Mouse (Mus musculus) heart, adult 8-10 months (tissue): ENCODE measurements at regions not wholly inside any gene's neighbourhood (a gene's known extent, or its start where the extent isn't known, plus 50 kb on each side); places are given as distances from the start of the nearest gene placed in this dataset.

Experiments used
- DNase-seq: peaks from one replicate; pipeline ENCODE4 v3.0.0; 2022; ENCODE audit warnings: low spot score

DNA sequence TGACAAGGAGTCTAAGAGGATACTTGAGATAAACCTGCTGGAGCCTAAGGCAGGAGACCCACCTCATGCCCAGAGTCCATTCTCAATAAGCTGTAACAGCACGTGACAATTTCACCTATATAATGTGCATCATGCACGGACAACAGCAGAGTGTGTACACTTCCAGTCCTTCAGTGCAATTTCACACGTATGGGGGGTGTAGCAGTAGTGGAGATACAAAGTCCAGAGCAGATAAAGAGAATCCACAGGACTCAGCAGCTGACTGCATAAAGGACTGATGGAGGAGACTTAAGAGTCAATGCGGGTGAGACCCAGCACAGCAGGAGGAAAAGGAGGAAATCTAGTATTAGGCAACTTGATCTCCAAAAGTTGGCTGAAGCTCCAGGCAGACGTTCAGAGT, 192.7 kb upstream of the Egln3 start:
- DNase-seq: no peak

DNA sequence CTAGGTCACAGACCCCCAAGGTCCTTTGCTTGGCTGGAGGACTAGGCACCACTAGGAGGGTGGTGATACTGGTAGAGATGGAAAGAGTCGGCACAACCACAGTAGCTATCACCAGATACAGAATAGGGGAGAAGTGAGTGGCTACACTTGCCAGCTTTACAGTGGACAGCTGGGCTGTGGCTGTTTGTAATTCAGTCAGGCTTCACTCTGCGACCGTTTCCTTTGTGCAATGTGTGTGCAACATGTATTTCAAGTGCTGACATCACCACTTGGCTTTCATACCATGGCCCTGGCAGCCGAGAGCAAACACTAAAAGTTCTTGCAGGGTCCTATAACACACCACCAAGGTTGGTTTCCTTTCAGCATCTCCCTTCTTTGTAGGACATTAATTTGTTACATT, 181.7 kb upstream of the Egln3 start:
- DNase-seq: no peak

DNA sequence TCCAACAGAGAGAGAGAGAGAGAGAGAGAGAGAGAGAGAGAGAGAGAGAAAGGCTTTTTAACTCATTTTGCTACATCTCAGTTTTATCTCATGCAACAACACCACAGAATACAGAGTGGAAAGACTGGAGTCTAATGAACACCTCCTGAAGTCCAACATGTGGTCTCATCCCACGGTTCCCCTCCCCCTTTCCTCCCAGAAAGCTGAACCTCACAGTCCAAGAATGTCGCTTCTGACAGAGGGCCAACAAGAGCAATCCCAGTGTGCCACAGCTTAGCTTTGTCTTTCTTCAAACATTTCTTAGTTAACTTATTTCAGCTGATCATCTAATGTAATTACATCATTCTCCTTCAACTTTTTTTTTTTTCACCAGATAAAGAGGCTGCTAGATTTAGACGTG, 180.5 kb upstream of the Egln3 start:
- DNase-seq: no peak

DNA sequence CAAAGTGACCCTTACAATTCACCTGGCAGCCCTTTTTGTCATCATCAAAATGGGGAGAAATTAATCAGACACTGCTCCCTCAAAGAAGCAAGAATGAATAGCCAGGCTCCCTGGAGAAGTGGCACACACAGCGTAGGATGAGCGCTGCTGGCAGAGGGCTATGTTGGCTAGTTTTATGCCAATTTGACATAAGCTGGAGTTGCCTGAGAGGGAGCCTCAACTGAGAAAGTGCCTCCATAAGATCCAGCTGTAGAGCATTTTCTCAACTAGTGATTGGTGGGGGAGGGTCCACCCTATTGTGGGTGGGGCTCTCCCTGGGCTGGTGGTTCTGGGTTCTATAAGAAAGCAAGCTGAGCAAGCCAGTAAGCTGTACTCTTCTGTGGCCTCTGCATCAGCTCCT, 179.3 kb upstream of the Egln3 start:
- DNase-seq: no peak

DNA sequence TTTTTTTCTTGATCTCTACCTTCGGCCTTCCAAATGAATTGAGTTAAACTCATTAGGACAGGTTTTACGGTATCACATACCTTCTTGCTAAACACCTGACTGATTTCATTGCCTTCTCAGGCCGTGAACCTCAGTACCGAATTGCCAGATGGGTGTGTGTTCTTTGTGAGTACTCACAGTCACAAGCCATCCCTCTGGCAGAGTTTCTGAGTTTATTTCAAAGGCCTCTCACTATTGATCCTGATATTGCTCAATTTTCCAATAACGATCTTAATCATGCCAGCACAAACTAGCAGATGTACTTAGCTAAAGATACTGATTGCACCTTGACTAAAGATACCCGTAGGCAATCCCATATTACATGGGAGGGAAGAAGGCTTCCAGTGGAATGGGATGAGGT, 178.4 kb upstream of the Egln3 start:
- DNase-seq: no peak

DNA sequence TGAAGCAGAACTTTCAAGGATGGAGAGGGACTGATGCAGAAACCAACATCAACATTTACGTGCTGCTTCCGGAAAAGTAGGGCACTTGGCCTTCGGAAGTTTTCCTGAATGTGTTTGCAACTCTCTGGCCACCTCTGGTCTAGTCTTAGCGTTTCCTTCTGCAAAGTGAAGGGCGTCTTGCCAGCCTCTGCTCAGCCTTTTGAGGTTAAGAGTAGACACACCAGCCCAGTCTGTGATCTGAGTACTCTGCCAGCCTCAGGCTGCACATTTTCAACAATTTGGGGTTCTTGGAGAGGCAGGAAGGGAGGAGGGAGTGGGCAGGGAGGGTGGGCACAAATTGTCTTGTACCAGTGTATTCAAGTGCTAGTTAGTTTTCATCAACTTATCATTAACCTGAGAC, 176.7 kb upstream of the Egln3 start:
- no peak for DNase-seq

DNA sequence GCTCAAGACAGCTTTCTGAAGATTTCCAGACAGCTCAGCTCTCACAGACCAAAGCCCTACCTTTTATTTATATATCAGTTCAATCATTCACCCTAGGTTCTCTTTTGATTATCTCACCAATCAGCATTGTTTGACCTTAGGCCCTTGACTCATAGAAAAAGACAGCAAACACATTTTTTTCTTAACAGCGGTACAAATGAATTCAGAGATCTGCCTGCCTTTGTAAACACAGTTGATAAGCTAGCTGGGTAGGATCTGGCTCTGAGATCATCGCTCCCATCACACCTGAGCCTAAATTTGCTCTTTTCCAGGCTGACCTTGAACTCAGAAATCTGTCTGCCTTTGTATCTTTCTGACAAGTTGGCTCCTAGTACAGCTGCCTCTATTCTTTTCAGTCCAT, 174.9 kb upstream of the Egln3 start:
- no peak for DNase-seq

DNA sequence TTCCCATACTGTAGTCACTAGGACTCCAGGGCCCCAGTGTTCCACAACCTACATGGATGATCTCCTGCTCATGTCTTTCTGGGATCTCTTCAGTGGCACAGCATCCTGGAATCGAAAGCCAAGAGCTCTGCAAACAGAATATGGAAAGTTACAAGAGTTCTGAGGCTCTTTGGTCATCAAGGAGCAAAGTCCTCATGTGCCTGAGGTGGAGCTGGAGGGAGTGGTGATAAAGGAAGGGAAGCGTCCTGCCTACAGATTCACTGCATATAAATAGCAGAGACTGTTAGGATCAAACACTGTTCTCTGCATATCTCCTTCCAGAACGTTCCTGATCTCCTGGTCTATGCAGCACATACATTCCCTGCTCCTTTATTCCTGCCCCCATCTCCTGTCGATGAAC, 170.4 kb upstream of the Egln3 start:
- DNase-seq: no peak

DNA sequence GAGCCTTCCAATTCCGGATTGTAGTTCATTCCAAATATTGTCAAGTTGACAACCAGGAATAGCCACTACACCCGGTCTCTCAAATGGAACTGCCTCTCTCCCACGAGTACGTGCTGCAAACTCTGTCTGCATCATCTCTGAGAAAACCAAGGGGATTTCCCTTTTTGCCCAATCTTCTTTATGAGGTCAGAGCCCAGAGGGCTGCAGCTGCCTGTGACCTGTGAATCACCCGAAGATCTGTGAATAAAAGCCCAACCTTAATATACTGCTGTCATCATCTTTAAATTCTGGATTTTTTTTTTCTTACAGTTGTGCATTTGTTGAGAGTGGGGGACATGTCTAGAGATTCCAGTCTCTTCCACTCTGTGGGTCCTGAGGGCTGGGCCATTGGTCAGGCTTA, 165.6 kb upstream of the Egln3 start:
- DNase-seq: no peak

DNA sequence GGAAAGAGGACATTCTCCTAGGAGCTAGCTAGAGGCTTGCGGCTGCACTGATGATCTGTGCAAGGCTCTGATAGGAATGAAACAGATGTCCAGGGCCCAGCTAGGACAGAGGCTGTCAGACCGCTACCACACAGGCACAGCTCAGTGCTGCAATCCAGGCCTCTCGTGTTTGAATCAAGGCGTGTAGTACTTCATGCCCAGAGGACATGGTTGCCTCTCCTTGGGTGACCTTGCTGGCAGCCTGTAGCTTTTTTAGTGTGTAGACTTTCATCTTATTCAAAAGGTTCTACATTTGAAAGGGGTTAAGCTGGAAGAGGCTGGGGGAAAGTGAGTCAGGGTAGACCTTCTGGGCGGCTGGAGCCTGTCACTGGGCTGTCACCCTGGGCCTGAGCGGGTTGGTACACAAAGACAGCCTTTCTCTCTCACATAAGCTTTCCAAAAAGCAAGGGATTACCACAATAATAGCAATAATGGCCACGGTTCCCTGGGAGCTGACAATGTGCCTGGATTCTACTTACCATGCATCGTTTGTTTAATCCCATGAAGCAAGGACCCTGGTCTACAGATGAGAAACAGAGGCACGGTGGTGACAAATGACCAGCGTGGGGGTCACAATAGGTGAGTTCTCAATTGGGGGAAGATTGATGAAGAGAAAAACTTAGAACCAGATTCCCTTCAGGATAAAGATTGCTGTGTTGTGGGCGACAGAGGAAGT, 160.9 kb upstream of the Egln3 start:
- no peak for DNase-seq

DNA sequence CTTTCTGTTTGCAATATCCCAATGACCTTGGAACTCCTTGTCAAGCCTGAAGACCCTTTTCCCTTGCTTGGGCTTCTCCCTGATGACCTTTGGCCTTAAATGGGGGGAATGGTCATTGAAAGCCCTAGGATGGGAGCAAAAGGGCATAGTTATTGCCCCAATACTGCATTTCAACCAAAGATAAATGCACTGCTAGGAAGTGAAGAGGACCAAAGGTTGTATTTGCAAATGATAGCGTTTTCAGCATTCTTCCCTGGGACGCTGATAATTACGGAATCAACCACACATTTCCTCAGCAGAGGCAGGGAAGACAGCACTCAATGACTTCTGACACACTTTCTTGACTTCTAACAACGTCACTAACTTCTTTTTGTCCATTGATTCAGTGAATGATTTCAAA, 158.1 kb upstream of the Egln3 start:
- DNase-seq: no peak

DNA sequence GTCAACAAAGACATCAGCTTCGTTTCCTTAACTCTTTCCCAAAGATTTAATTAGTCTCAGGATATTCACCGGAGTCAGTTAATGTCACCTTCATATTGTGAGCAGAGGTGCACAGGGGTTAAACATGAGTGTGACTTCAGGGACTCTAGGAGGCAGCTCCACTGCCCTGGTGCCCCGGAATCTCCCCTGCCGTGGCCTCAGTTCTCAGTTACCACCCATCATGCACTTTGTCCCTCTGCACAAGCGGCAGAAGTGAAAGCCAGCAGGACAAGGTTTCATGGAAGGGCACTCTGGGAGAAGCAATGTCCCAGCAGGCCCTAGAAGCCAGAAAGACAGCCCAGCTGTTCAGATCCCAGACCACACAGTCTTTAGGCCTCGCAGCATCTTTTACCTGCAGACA, 150.5 kb upstream of the Egln3 start:
- DNase-seq: no peak

DNA sequence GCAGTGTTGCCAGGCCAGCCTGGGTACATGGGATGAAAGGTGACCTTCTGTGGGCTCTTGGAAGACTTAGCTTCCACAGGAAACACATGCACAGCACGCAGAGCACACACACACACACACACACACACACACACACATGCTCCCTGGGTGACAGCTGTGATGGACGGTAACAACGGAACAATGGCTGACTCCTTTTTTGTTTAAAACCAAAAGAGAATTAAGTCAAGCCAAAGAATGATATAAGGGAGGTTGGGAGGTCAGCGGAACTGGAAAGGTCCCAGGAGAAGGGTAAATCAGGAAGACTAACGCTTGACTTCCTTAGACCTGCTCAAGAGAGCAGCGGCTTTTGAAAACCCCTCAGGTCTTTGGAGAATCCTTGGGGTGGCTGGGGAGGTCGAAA, 150.0 kb upstream of the Egln3 start:
- DNase-seq: no peak

DNA sequence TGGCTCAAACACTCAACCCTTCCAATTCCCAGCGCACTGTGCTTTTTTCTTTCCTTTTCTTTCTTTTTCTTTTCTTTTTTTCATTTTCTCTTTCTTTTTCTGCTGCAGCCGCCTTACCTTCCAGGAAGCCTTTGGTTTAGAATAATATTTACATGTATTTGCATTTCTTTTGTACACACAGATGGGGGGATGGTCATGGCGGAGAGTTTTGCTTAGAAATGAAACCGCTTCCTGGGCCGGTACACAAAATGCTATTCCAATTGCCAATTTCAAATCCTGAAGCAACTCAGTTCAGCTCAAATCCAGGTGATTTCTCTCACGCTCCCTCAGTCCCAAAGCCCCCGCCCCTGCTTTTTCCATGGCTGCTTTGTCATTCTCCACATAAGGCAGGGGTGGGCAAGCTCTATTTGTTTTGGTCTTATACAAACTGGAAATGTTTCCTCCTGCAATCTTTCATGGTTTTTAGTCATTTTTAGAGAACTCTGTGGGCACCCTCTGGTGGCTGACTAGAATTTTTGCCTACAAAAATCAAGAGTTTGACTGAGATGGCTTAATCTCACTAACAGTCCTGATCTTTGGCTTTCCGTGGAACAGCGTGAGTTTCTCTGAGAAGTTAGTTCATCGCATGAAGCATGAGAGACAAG, 149.4 kb upstream of the Egln3 start:
- peak; percentile 9 for DNase-seq

DNA sequence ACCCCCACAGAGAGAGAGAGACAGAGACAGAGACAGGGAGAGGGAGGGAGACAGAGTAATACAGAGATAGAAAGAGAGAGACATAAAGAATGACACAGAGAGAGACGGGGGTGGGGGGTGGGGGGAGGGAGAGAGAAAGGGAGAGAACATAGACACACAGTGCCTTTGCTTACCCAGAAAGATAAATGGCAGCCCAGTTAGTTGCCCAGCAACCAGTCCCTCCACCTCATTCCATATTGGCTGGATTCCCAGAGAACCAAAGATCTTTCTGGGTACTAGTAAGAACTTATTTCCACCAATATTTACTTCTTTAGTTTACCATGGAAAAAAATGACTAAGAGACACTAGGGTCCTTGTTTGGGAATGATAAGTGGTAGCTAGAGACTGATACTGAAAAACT, 146.6 kb upstream of the Egln3 start:
- DNase-seq: no peak

DNA sequence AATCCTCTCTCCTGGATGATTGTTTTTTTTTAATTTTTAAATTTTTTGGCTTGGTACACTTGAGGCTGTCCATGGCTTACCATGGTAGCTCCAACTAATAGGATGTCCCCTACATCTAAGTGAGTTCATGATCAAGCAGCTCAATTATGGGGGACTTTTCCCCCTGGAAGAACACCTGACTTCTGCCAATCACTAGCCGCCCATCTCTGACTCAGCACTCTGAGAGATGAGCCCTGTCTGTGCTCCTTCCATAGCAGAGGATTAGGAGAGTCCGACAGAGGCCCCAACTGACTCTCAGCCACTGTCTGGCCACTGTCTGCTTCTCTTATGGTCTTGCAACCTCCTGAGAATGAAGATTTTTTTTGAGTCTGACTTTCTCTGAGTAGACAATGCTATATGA, 145.7 kb upstream of the Egln3 start:
- no peak for DNase-seq

DNA sequence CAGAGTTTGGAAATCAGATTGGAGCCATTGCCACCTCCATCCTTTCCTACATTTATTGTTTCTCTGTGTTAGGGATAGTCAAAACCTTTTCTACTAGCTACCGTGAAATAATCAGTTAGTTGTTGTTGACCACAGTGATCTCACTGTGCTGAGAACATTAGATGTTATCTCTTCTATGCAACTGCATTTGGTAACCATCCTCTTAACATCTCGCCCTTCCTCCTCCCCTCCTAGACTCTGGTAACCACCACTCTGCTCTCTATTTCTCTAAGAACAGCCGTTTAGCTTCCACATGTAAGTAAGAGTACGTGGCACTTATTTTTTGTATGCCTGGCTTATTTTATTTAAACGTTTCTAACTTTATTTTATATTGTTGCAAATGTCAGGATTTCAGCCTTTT, 139.8 kb upstream of the Egln3 start:
- DNase-seq: no peak

DNA sequence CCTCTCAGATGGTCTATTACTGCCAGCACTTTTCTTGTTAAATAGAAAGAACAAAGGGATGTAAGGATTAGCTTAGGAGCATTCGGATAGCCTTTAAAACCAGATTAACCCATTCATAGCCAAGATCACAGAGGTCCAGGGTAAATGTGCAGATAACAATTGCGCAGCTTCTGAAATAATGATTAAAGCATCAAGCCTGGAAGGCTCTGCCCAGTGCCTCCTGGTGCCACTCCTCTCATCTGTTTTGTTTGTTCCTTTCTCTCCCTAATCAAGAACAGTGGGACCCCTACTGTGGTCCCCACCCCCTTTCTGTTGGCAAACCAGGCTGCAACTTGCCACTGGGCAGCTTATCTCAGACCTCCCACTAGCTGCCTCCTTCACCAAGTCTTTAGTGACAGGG, 131.8 kb upstream of the Egln3 start:
- DNase-seq: no peak

DNA sequence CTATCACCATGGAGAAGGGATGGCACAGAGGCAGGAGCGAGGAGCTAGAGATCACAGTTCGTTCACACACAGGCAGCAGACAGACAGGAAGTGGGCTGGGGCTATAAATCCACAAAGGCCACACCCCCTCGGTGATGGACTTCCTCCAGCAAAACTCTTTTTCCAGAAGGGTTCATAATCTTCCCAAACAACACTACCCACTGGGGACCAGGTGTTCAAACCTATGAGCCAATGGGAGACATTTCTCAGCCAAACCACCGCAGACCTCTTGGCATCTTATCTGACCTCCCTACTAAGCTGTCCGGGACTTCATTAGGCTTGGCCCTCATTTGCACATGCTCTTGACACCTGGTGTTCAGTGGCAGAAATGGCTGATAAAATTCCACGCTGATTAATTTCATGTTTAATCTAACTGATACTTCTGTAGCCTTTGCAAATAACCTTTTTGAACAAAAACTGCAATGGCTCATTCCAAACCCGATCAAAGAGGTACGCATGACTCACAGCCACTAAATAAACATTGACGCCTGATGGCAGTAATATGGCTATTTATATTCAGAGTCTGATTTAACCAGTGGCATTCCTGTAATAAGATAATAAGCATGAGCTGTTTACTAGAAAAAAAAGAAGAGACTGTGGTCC, 131.0 kb upstream of the Egln3 start:
- peak; percentile 11 for DNase-seq

DNA sequence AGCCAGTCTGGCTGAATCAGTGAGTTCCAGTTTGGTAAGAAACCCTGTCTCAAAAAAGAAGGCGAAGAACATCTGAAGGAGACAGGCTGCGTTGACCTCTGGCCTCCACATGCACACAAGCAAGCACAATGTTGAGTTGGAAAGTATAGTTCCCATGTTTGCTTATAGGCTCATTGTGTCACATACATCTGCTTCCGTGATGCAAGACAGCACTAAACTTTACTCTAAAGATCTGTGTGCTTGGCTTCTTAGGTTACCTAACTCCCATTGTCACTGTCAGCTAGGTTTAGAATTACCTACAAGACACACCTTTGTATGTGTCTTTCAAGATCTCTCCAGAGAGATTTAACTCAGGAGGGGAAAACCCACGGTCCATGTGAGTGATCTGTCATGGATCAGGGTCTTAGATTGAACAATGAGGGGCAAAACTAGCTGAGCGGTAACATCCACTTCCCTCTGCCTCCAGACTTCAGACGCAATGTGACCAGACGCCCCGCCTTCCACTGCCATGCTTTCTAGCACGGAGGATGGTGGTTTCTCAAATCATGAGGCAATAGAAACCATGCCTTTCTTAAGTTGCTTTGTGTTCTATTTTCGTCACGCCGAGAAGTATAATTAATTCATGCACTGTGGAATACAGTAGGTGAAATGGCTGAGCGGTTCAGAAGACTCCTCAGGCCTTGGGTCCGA, 130.1 kb upstream of the Egln3 start:
- DNase-seq: no peak

DNA sequence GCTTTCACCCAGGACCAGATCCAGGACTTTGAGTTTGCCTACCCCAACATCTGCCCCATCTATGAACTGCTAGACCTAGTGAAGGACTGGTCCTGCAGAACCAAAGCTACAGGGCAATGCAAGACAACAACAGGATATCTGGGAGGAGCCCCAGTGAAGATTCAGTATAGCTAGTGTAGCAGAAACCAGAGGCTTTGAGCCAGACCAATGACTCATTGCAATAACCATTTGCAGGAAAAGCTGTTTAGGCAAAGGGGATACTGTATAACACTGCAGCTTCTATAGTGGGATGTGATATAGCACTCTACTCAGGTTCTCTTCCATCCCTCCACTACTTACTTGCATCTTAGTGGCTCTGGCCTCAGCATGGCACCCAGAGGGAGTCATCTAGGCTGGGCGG, 123.8 kb upstream of the Egln3 start:
- no peak for DNase-seq

DNA sequence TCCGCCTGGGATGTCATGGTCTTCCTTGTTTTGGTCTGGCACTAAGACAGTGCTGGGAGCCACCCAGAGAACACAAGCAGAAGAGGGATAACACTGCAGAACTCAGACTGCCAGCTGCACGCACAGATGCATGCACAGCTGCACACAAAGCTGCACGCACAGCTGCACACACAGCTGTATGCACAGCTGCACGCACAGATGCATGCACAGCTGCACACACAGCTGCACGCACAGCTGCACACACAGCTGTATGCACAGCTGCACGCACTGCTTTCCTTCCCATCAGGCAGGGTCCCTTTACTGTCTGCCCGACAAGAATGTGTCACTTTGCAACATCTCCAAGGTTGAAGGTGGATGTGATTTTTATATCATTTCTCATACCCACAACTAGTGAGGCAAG, 122.9 kb upstream of the Egln3 start:
- no peak for DNase-seq

DNA sequence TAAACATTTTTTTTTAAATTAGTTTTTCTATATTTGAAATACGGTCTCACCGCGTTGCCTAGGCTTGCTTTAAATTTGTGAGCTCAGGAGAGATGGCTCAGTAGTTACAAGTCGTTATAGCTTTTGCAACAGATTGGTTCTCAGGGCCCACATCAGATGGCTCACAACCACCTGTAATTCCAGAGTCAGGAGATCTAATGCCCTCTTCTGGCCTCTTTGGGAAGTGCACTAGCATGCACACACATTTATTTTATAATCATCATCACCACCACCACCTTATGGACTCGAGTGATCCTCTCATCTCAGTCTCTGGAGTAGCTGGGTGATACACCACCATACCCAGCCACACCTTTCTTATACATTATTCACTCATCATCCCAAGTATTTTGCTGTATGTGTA, 116.9 kb upstream of the Egln3 start:
- no peak for DNase-seq
